Mouse (Mus musculus) cortical plate, adult 2 months (tissue): ENCODE measurements around the gene Tmc6.

Source experiments
- CTCF ChIP-seq: fragments of 200-500 bp; IDR thresholded peaks from 2 replicates; pipeline ENCODE4 v1.5.1; 2011; ENCODE audit warnings: mild to moderate bottlenecking, control low read depth, low read length; ENCODE audit not compliant: insufficient read depth; ENCODE audit errors: extremely low read depth
- POLR2A ChIP-seq: fragments of 200-500 bp; IDR thresholded peaks from 2 replicates; pipeline ENCODE4 v1.6.1; 2011; ENCODE audit warnings: mild to moderate bottlenecking, low read length, control low read depth; ENCODE audit not compliant: insufficient read depth; ENCODE audit errors: extremely low read depth

GRCm38 (mm10) chr11:117768725-117769682 is 13.0 kb downstream of the Tmc6 start:
- TF ChIP-seq CTCF (no peak), POLR2A (no peak)
